In the genomic region with DNA sequence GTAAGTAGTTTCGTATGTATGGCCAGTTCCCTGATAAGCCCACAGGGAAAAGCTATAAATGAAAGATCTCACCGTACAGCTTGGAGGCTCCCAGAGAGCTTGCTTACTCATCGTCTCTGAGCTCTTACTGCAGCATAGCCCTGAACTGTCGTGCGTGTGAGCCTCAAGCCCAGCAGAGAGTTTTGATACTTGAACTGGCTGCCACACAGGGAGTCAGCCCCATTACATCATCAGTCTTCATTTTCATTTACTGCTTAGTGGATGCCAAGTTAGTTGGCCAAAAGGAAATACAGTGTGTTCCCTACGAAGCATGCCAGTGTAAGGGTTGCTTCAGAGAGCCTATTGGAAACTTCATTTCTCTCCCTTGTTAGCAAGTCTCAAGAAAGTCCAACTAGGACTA, we compare ENCODE assay signal across 17 mouse cellular contexts. TPM values are rescaled to one million over a fixed set of nuclear protein-coding genes. Genes with fewer than 3 reads are reported as not detected.
DNase-seq lines count a peak whose midpoint lies in the region; ATAC-seq and TF ChIP-seq lines count a peak whose summit lies in the region.
"Had no signal": no experiment of that assay in that cellular context is flagged by ENCODE, and none has a peak within 500 bp of the region (broad histone marks: within the 10 kb centered on the region; RNA-seq: fewer than 3 reads in every experiment).

No protein-coding gene starts in this region.

- no peak overlapping the region for H3K4me3 ChIP-seq in hindbrain, embryonic 16.5 days (ENCODE audit: low read length)
- H3K4me3 ChIP-seq in hindbrain, embryonic 14.5 days (replicated peaks; ENCODE audit: low read length): no peak overlapping the region
- H3K4me3 ChIP-seq in testis, adult 2 months (ENCODE audit: control insufficient read depth, low read depth, low read length): no peak overlapping the region
- no peak overlapping the region for H3K4me3 ChIP-seq in midbrain, embryonic 15.5 days
- H3K4me3 ChIP-seq in left cerebral cortex, adult 2 months: no peak overlapping the region
- H3K4me3 ChIP-seq: heart, embryonic 10.5 days; hindbrain, embryonic 10.5 days; layer of hippocampus, adult 2 months; limb, embryonic 12.5 days; midbrain, embryonic 10.5 days had no signal

- no peak overlapping the region for H3K27ac ChIP-seq in hindbrain, embryonic 16.5 days (ENCODE audit: low read depth, low read length)
- H3K27ac ChIP-seq in hindbrain, embryonic 14.5 days: no peak overlapping the region
- H3K27ac ChIP-seq in testis, adult 2 months (ENCODE audit: control insufficient read depth, insufficient read depth, low read depth, low read length): 0 out of 2 replicates have a peak overlapping the region, but pooled peaks have one; percentile 12
- no peak overlapping the region for H3K27ac ChIP-seq in midbrain, embryonic 15.5 days
- no peak overlapping the region for H3K27ac ChIP-seq in left cerebral cortex, adult 2 months
- H3K27ac ChIP-seq: heart, embryonic 10.5 days; hindbrain, embryonic 10.5 days; layer of hippocampus, adult 2 months; limb, embryonic 12.5 days; midbrain, embryonic 10.5 days had no signal

- no peaks in the 10 kb centered on the region; the same call in 1 of the 2 replicates for H3K4me1 ChIP-seq in hindbrain, embryonic 16.5 days (ENCODE audit: control insufficient read depth, insufficient read depth, low read depth, low read length)
- no peaks in the 10 kb centered on the region for H3K4me1 ChIP-seq in hindbrain, embryonic 14.5 days (replicated peaks; ENCODE audit: control insufficient read depth, insufficient read depth, low read length)
- H3K4me1 ChIP-seq in testis, adult 2 months (ENCODE audit: control insufficient read depth, insufficient read depth, low read length): peaks cover 3% of the 10 kb centered on the region; the same call in 1 of the 2 replicates
- no peaks in the 10 kb centered on the region for H3K4me1 ChIP-seq in midbrain, embryonic 15.5 days
- H3K4me1 ChIP-seq: limb, embryonic 12.5 days; midbrain, embryonic 10.5 days had no signal

- no peaks in the 10 kb centered on the region for H3K9me3 ChIP-seq in hindbrain, embryonic 16.5 days (ENCODE audit: control insufficient read depth, low read length)
- H3K9me3 ChIP-seq in hindbrain, embryonic 14.5 days (ENCODE audit: control insufficient read depth, low read length): no peaks in the 10 kb centered on the region
- no peaks in the 10 kb centered on the region for H3K9me3 ChIP-seq in midbrain, embryonic 15.5 days
- H3K9me3 ChIP-seq: heart, embryonic 10.5 days; hindbrain, embryonic 10.5 days; limb, embryonic 12.5 days; midbrain, embryonic 10.5 days had no signal

- no peak for TF ChIP-seq CTCF in testis, adult 2 months (IDR thresholded peaks at IDR 0.05; ENCODE audit: control insufficient read depth, insufficient read depth, insufficient replicate concordance, low read depth, low read length)
- TF ChIP-seq CTCF in left cerebral cortex, adult 2 months (IDR thresholded peaks at IDR 0.05): no peak

- no peak overlapping the region for H3K9ac ChIP-seq in hindbrain, embryonic 16.5 days (ENCODE audit: low read depth, low read length)
- no peak overlapping the region for H3K9ac ChIP-seq in hindbrain, embryonic 14.5 days
- no peak overlapping the region for H3K9ac ChIP-seq in midbrain, embryonic 15.5 days
- H3K9ac ChIP-seq: limb, embryonic 12.5 days had no signal

- no peak overlapping the region for H3K4me2 ChIP-seq in hindbrain, embryonic 16.5 days (ENCODE audit: low read length)
- H3K4me2 ChIP-seq in hindbrain, embryonic 14.5 days (replicated peaks): no peak overlapping the region
- H3K4me2 ChIP-seq in midbrain, embryonic 15.5 days: no peak overlapping the region
- H3K4me2 ChIP-seq: limb, embryonic 12.5 days had no signal

- peak; percentile 65 to 78 for DNase-seq in adrenal gland, adult (ENCODE audit: inconsistent age in 2 of 2, low spot score in 1 of 2)
- DNase-seq in adrenal gland, adult 8-10 months: no peak
- no peak for DNase-seq in hindbrain, embryonic 14.5 days (ENCODE audit: low spot score)
- DNase-seq in testis, postnatal 14 days (ENCODE audit: low spot score): no peak
- DNase-seq in left cerebral cortex, adult 2 months (ENCODE audit: extremely low spot score in 1 of 2, low spot score in 2 of 2): no peak
- DNase-seq: cerebellum, adult 9-10 months; kidney, adult 8-10 months; spleen, adult 18-20 months had no signal

- intact Hi-C loops in left cerebral cortex, adult 2 months (cut with DNase I): no loop called here

- ATAC-seq in hindbrain, embryonic 16.5 days: peak; percentile 31; the same call in 1 of the 2 replicates
- ATAC-seq in hindbrain, embryonic 14.5 days (ENCODE audit: low FRiP score): no peak
- no peak for ATAC-seq in midbrain, embryonic 15.5 days (replicated peaks)
- ATAC-seq: forebrain, embryonic 14.5 days had no signal

- no peaks in the 10 kb centered on the region for H3K36me3 ChIP-seq in hindbrain, embryonic 16.5 days (ENCODE audit: control insufficient read depth, insufficient read depth, low read length)
- H3K36me3 ChIP-seq in hindbrain, embryonic 14.5 days (replicated peaks; ENCODE audit: control insufficient read depth, insufficient read depth): peaks cover 11% of the 10 kb centered on the region; the same call in 1 of the 2 replicates
- H3K36me3 ChIP-seq in testis, adult 2 months (ENCODE audit: control insufficient read depth, insufficient read depth, low read length): no peaks in the 10 kb centered on the region
- 0 out of 2 replicates have a peak, but pooled peaks cover 4% of the 10 kb centered on the region for H3K36me3 ChIP-seq in midbrain, embryonic 15.5 days (replicated peaks)

- TF ChIP-seq POLR2A in testis, adult 2 months (IDR thresholded peaks at IDR 0.05; ENCODE audit: control insufficient read depth, low read depth, low read length): no peak

- no peaks in the 10 kb centered on the region for H3K27me3 ChIP-seq in hindbrain, embryonic 16.5 days (replicated peaks; ENCODE audit: control insufficient read depth, insufficient read depth, low read length)
- no peaks in the 10 kb centered on the region for H3K27me3 ChIP-seq in hindbrain, embryonic 14.5 days (ENCODE audit: control insufficient read depth, insufficient read depth, low read length)
- H3K27me3 ChIP-seq in testis, adult 2 months (ENCODE audit: control insufficient read depth, insufficient read depth, low read length): no peaks in the 10 kb centered on the region
- H3K27me3 ChIP-seq in midbrain, embryonic 15.5 days (replicated peaks): no peaks in the 10 kb centered on the region
- H3K27me3 ChIP-seq: limb, embryonic 12.5 days had no signal

- 72% methylated on average over 6 of the region's 6 CpGs for WGBS in hindbrain, embryonic 16.5 days
- WGBS in hindbrain, embryonic 14.5 days: 74% methylated on average over 6 of the region's 6 CpGs
- 65% methylated on average over 6 of the region's 6 CpGs for WGBS in midbrain, embryonic 15.5 days

RNA-seq across cellular contexts. Expression of gene Podxl, which starts 50.1 kb away (rescaled TPM):
- total RNA-seq in adrenal gland, adult 8-10 months (2022): 10 to 100 TPM; 37.3 to 73.1 (median 61.3) TPM
- polyA plus RNA-seq in hindbrain, embryonic 16.5 days (2015; fragmentation: Nextera tagmentation; extraction: Ambion mirVana): 8.3 and 11.3 TPM in 2 replicates
- 8.7 and 9.8 TPM in 2 replicates for polyA plus RNA-seq in hindbrain, embryonic 14.5 days (2014; fragmentation: Nextera tagmentation; extraction: Ambion mirVana)
- 2.1 and 2.2 TPM in 2 replicates for polyA plus RNA-seq in testis, adult 2 months (2012; rRNA removed)
- polyA plus RNA-seq in midbrain, embryonic 15.5 days (2015; fragmentation: Nextera tagmentation; extraction: Ambion mirVana): 12.0 and 12.3 TPM in 2 replicates
- 10 to 100 TPM; 20.2 to 23.2 TPM for total RNA-seq in left cerebral cortex, adult 2 months (2021)

Comparison
In these comparisons a context has a peak if more than half of its experiments do, and no peak if none do; other contexts are left out.
1. DNase-seq: peak in adrenal gland, adult (2 of 2); none in adrenal gland, adult 8-10 months (single experiment), hindbrain, embryonic 14.5 days (single experiment), testis, postnatal 14 days (single experiment) and left cerebral cortex, adult 2 months (0 of 2).